Mouse (Mus musculus) 3T3-L1 (cell line): ENCODE results near the gene Abtb1.

Experiments
- DNase-seq: peaks from one replicate; pipeline ENCODE4 v3.0.0-alpha.2; 2015; ENCODE audit warnings: low read depth, low spot score

Abtb1 gene

GRCm38 (mm10) chr6:88855636-88856035, 13.9 kb upstream of the Abtb1 start:
- peak; percentile 90 for DNase-seq

GRCm38 (mm10) chr6:88854509-88854908, 12.7 kb upstream of the Abtb1 start:
- no peak for DNase-seq

DNA sequence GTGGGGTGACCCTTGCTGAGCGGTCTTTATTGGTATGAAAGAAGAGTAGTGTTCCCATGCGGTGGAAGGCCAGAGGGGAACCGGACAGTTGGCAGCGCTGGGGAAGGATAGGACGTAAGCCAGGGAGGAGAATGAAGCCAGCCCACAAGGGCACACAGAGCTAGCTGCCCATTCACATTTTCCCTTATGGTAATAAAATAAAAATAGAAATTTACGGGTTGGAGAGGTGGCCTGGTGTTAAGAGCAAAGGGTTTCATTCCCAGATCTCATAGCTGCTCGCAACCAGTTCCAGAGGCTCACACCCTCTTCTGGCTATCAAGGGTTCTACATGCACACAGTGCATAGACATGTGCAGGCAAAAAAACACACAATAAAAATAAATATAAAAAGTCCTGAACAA, 8.2 kb upstream of the Abtb1 start:
- DNase-seq = no peak

- peak; percentile 35 for DNase-seq
These were observed 7.5 kb upstream of the Abtb1 start for GRCm38 (mm10) chr6:88849270-88849669.

- DNase-seq = no peak
These were observed 5.8 kb upstream of the Abtb1 start for GRCm38 (mm10) chr6:88847571-88847970.

DNA sequence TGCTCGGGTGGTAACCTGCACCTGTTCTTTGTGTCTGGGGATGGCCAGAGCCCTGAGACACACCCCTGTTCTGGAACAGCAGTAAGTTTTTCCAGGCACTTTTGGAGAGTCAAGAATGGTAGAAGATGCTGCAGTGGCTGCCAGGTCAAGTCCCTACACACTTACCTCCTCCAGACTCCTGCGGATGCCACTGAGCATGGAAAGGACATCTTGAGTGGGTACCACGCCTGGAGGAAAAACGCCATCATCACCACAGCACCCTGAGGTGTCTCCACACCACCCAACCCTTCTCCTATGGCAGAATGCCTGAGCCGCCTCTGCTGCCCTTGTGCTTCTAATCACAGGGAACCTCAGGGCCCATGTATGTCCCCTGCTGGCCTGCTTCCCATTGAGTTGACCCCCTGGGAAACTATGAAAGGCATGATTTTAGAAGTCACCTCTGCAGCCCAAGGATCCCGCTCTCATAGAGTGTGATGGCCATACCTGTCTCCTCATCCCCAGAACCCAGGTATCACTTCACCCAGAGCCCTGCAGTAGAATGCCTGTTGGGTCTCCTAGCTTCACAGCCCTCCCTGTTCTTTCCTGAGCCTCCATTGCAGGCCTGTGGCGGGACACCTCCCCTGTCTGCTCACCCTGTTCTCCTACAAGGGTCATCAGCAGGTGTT, 3.2 kb upstream of the Abtb1 start:
- no peak for DNase-seq

- no peak for DNase-seq
These were observed 2.3 kb upstream of the Abtb1 start for GRCm38 (mm10) chr6:88843781-88844725.

- no peak for DNase-seq
These were observed 1.5 kb upstream of the Abtb1 start for GRCm38 (mm10) chr6:88843241-88843640.

- DNase-seq = no peak
These were observed 957 bp upstream of the Abtb1 start for GRCm38 (mm10) chr6:88842731-88843151.

GRCm38 (mm10) chr6:88841514-88841780, 337 bp downstream of the Abtb1 start:
- no peak for DNase-seq

- DNase-seq = no peak
These were observed 832 bp downstream of the Abtb1 start for GRCm38 (mm10) chr6:88840791-88841513.

DNA sequence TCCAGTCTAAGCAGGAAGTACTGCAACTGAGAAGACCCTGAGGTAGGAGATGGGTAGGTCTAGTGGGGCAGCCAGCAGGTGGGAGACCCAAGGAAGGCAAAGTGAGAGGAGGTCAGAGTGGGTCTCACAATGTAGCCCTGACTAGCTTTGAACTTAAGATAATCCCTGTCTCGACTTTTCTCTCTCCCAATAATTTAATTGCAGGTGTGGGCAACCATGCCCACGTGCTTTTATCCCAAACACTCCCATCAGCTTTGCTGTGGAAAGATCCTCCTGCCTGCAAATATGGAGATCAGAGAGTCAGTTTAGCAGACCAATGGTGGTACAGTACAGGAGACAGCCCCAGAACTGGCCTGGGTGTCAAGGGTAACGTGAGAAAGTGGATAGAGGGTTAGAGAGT, 1.6 kb downstream of the Abtb1 start:
- no peak for DNase-seq

- no peak for DNase-seq
These were observed 2.4 kb downstream of the Abtb1 start for GRCm38 (mm10) chr6:88839135-88839970.

- no peak for DNase-seq
These were observed 3.2 kb downstream of the Abtb1 start for GRCm38 (mm10) chr6:88838613-88839012.

- no peak for DNase-seq
These were observed 3.8 kb downstream of the Abtb1 start for GRCm38 (mm10) chr6:88837999-88838398.

GRCm38 (mm10) chr6:88836178-88836819, 5.5 kb downstream of the Abtb1 start:
- DNase-seq = no peak

DNA sequence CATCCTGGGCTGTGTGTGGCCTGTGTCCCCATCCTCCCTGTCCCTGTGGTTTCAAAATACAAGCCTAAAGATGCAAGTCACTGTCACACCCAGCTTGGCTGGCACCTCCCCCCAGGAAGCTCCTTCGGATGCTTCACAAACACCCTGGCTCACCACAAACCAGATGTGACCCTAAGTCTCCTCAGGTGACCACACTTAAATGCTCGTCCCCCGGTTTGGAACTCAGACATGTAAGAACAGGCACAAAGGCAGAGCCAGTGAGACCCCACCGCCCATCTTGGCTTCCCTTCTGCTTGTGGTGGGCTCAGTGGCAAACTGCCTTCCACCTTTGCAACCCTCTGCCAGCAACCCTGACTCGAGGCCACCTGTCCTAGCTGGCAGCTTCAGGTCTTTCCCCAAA, 6.7 kb downstream of the Abtb1 start:
- peak; percentile 18 for DNase-seq

GRCm38 (mm10) chr6:88833340-88834140, 8.2 kb downstream of the Abtb1 start:
- peak; percentile 25 for DNase-seq

- peak; percentile 50 for DNase-seq
These were observed 9.1 kb downstream of the Abtb1 start for GRCm38 (mm10) chr6:88832663-88833062.

DNA sequence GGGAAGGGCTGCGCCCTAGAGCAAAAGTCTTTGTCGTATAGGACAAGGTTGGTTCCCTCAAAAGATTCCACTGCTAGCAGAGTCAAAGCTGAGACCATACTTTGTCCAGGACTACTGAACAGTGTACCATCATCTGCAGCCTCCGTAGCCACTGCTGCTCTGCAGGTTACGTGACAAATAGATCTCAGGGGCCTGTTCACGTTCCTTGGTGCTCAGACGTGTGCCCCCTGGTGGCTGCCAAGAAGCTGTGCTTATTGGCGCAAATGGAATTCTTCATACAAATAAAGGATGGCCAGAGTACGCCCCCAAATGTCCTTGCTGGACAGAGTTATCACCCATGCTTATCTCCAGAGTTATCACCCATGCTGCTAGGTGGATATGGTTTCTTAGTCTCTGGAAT, 10.3 kb downstream of the Abtb1 start:
- peak; percentile 83 for DNase-seq
